Mouse (Mus musculus): Measurements from ENCODE around the gene A430078G23Rik. TPM values are rescaled to one million over a fixed set of nuclear protein-coding genes. Genes with fewer than 3 reads are reported as not detected.
A peak's percentile ranks its signal among the peaks of the same experiment; 100 is the strongest.

A430078G23Rik gene
- polyA plus RNA-seq, 1 experiment from 2014 or later = not detected

- Histone ChIP-seq H3K27ac (no peak within 1 kb of the TSS), H3K9me3 (no peaks in the 10 kb centered on the region), H3K9ac (replicated peaks) (peak within 1 kb of the TSS; percentile 84), H3K4me1 (replicated peaks) (peaks cover 33% of the 10 kb centered on the region), H3K27me3 (no peaks in the 10 kb centered on the region), H3K4me2 (replicated peaks) (peak within 1 kb of the TSS; percentile 87), H3K4me3 (replicated peaks) (peak within 1 kb of the TSS; percentile 75), H3K36me3 (no peaks in the 10 kb centered on the region)
- under 1% methylated on average over 48 of the region's 48 CpGs for WGBS
- peak; percentile 99 for ATAC-seq
Observed at GRCm38 (mm10) chr8:3392771-3393710, 39.8 kb downstream of the A430078G23Rik start, which contains the start of gene Arhgef18. Gene Arhgef18 (plus strand): TSS chr8:3393006.

- Histone ChIP-seq H3K9ac (replicated peaks) (peak overlapping the region; percentile 57), H3K9me3 (no peaks in the 10 kb centered on the region), H3K4me1 (replicated peaks) (peaks cover 33% of the 10 kb centered on the region), H3K27ac (no peak overlapping the region; the same call in 1 of the 2 replicates), H3K27me3 (no peaks in the 10 kb centered on the region), H3K36me3 (no peaks in the 10 kb centered on the region), H3K4me2 (replicated peaks) (peak overlapping the region; percentile 87), H3K4me3 (replicated peaks) (peak overlapping the region; percentile 16; the same call in 1 of the 2 replicates)
- 7% methylated on average over 6 of the region's 6 CpGs for whole genome bisulfite sequencing
- ATAC-seq = no peak
Observed at GRCm38 (mm10) chr8:3394600-3394999, 41.4 kb downstream of the A430078G23Rik start.

DNA sequence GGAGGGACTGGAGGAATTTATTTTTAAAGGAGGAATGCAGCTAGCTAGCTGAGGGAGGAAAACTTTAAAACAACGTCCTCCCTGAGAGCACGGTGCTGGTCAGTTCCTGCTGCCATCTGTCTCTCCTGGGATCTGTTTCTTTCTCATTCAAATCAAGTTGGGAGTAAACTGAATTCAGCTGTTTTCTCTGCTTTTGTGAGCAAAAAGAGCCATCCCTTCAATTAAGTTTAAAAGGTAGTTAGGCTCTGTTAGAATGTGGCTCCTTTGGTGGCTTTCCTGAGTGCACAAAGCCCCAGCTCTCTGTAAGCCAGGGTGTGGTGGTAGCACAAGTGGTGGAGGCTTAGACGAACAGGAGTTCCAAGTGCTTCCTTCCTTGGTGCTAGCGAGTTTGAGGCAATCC, 42.0 kb downstream of the A430078G23Rik start:
- Histone ChIP-seq H3K4me2 (replicated peaks) (peak overlapping the region; percentile 87), H3K9me3 (no peaks in the 10 kb centered on the region), H3K27ac (peak overlapping the region; percentile 19; the same call in 1 of the 2 replicates), H3K27me3 (no peaks in the 10 kb centered on the region), H3K36me3 (0 out of 2 replicates have a peak, but pooled peaks cover under 1% of the 10 kb centered on the region), H3K4me1 (replicated peaks) (peaks cover 33% of the 10 kb centered on the region), H3K9ac (replicated peaks) (peak overlapping the region; percentile 5; the same call in 1 of the 2 replicates), H3K4me3 (replicated peaks) (peak overlapping the region; percentile 16)
- no peak for ATAC-seq
- 14% methylated on average over 4 of the region's 4 CpGs for WGBS

DNA sequence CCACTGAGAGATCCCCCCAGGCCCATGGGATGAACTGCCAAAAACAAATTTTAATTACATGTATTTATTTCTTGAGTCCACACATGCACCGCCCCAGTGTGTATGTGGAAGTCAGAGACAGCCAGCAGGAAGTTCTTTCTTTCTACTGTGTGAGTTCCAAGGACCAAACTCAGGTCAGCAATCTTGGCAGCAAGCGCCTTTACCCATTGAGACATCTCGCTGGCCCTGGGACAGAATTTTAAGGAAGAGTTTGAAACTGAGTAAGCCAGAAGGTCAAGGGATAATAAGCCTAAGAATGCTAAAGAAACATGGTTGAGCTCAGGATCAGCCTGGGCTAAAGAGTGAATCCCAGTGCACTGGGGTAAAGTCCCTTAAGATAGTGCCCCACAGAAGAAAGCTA, 44.4 kb downstream of the A430078G23Rik start:
- Histone ChIP-seq H3K9me3 (no peaks in the 10 kb centered on the region), H3K4me3 (replicated peaks) (no peak overlapping the region), H3K9ac (replicated peaks) (no peak overlapping the region), H3K27ac (no peak overlapping the region), H3K27me3 (no peaks in the 10 kb centered on the region), H3K36me3 (0 out of 2 replicates have a peak, but pooled peaks cover 7% of the 10 kb centered on the region), H3K4me2 (replicated peaks) (no peak overlapping the region), H3K4me1 (replicated peaks) (peaks cover 28% of the 10 kb centered on the region)
- WGBS = 92% methylated on average over 3 of the region's 3 CpGs
- no peak for ATAC-seq

DNA sequence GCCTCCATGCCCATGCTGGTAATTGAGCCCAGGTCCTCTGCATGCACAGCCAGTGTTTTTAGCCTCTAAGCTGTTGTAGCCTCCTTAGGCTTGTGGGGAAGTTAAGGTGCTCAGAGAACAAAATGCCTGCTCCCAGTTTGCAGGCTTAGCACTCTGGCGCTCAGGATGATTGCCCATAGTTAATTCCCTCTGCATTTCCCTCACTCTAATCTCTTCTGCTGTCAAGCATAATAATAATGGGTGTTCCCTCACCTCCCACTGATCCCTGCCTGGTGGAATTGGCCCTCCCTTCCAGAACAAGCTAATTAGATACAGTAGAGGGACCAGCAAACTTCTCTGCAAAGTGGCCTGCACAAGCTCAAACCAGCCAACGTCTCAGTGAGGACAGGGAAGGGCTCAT, 47.3 kb downstream of the A430078G23Rik start:
- Histone ChIP-seq H3K9ac (replicated peaks) (no peak overlapping the region), H3K9me3 (no peaks in the 10 kb centered on the region), H3K4me3 (replicated peaks) (no peak overlapping the region), H3K4me2 (replicated peaks) (no peak overlapping the region), H3K27me3 (no peaks in the 10 kb centered on the region), H3K4me1 (replicated peaks) (peaks cover 5% of the 10 kb centered on the region), H3K27ac (no peak overlapping the region), H3K36me3 (0 out of 2 replicates have a peak, but pooled peaks cover 7% of the 10 kb centered on the region)
- WGBS = 26% methylated on average over 2 of the region's 2 CpGs
- ATAC-seq = 0 out of 2 replicates have a peak, but pooled peaks have one; percentile 17

GRCm38 (mm10) chr8:3407417-3407816, 54.2 kb downstream of the A430078G23Rik start:
- WGBS = 94% methylated on average over 3 of the region's 3 CpGs
- no peak for ATAC-seq
- H3K4me2 ChIP-seq (replicated peaks) = no peak overlapping the region

GRCm38 (mm10) chr8:3411085-3411484, 57.9 kb downstream of the A430078G23Rik start:
- H3K27ac ChIP-seq = no peak overlapping the region
- no peak overlapping the region for H3K4me2 ChIP-seq (replicated peaks)
- H3K9me3 ChIP-seq = no peaks in the 10 kb centered on the region
- ATAC-seq = no peak
- no peak overlapping the region for H3K4me3 ChIP-seq (replicated peaks)
- 0 out of 2 replicates have a peak, but pooled peaks cover 4% of the 10 kb centered on the region for H3K36me3 ChIP-seq
- 71% methylated on average over 2 of the region's 2 CpGs for WGBS
- H3K4me1 ChIP-seq (replicated peaks) = peaks cover 28% of the 10 kb centered on the region
- H3K9ac ChIP-seq (replicated peaks) = no peak overlapping the region
- H3K27me3 ChIP-seq = no peaks in the 10 kb centered on the region

More at GRCm38 (mm10) chr8:3407417-3407816, 54.2 kb downstream of the A430078G23Rik start:
- no peak overlapping the region for H3K27ac ChIP-seq
- H3K27me3 ChIP-seq = no peaks in the 10 kb centered on the region
- H3K9me3 ChIP-seq = no peaks in the 10 kb centered on the region
- H3K36me3 ChIP-seq = 0 out of 2 replicates have a peak, but pooled peaks cover 5% of the 10 kb centered on the region
- no peak overlapping the region for H3K4me3 ChIP-seq (replicated peaks)
- H3K4me1 ChIP-seq (replicated peaks) = no peaks in the 10 kb centered on the region
- H3K9ac ChIP-seq (replicated peaks) = no peak overlapping the region

- H3K9ac ChIP-seq (replicated peaks) = no peak overlapping the region
- H3K27ac ChIP-seq = no peak overlapping the region
- no peaks in the 10 kb centered on the region for H3K9me3 ChIP-seq
- H3K36me3 ChIP-seq = no peaks in the 10 kb centered on the region
- ATAC-seq = no peak
- H3K27me3 ChIP-seq = no peaks in the 10 kb centered on the region
- H3K4me1 ChIP-seq (replicated peaks) = peaks cover 36% of the 10 kb centered on the region
- H3K4me3 ChIP-seq (replicated peaks) = no peak overlapping the region
- WGBS = 92% methylated on average over 7 of the region's 7 CpGs
- H3K4me2 ChIP-seq (replicated peaks) = no peak overlapping the region
Observed at GRCm38 (mm10) chr8:3411901-3412301, 58.7 kb downstream of the A430078G23Rik start.

DNA sequence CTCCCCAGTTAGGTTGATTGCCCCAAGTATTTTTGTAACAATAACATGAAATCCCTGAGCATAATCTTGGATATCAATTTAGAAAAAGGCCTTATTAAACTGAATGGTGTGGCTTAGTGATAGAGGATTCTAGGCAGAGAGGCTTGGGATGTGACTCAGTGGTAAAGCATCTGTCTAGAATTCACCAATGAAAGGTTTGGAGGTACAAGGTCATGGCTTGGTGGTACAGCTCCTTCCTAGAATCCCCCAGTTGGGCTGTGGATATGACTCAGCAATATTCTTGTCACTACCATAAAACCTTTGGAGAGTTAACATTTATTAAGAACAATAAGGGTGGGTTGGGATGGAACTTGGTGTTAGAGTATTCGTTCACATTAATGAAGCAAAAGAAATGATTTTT, 59.6 kb downstream of the A430078G23Rik start:
- no peak overlapping the region for H3K4me3 ChIP-seq (replicated peaks)
- WGBS = 96% methylated on average over 1 of the region's 1 CpGs
- no peaks in the 10 kb centered on the region for H3K9me3 ChIP-seq
- no peak overlapping the region for H3K9ac ChIP-seq (replicated peaks)
- H3K36me3 ChIP-seq = no peaks in the 10 kb centered on the region
- H3K4me2 ChIP-seq (replicated peaks) = no peak overlapping the region
- H3K4me1 ChIP-seq (replicated peaks) = peaks cover 45% of the 10 kb centered on the region
- no peak overlapping the region for H3K27ac ChIP-seq
- ATAC-seq = no peak
- no peaks in the 10 kb centered on the region for H3K27me3 ChIP-seq

GRCm38 (mm10) chr8:3414639-3415190, 61.5 kb downstream of the A430078G23Rik start:
- peak; percentile 50; the same call in 1 of the 2 replicates for ATAC-seq
- no peak overlapping the region for H3K4me3 ChIP-seq (replicated peaks)
- no peak overlapping the region for H3K9ac ChIP-seq (replicated peaks)
- no peak overlapping the region for H3K4me2 ChIP-seq (replicated peaks)
- H3K27ac ChIP-seq = no peak overlapping the region; the same call in 1 of the 2 replicates
- peaks cover 51% of the 10 kb centered on the region for H3K4me1 ChIP-seq (replicated peaks)
- H3K9me3 ChIP-seq = no peaks in the 10 kb centered on the region
- no peaks in the 10 kb centered on the region for H3K36me3 ChIP-seq
- H3K27me3 ChIP-seq = no peaks in the 10 kb centered on the region
- 35% methylated on average over 6 of the region's 6 CpGs for WGBS

DNA sequence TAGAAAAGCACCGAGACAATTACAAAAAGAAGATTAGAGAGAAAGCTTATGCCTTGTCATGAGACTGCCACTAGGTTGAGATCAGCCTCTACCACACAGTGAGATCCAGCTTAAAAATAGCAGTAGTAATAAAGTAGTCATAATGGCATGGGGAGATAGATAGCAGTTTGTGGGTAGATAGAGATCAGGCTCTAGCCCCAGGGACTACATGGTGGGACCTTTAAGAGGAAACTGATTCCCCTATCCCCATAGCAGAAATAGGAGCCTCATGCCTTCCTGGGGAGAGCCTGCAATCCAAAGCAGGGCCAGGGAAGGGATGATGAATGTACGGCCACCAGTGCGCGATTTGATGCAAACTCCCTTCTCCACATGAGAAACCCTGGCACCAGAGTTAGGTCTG, 62.0 kb downstream of the A430078G23Rik start:
- H3K9me3 ChIP-seq = no peaks in the 10 kb centered on the region
- WGBS = 60% methylated on average over 4 of the region's 4 CpGs
- H3K4me1 ChIP-seq (replicated peaks) = peaks cover 51% of the 10 kb centered on the region
- no peak for ATAC-seq
- H3K27me3 ChIP-seq = no peaks in the 10 kb centered on the region
- H3K9ac ChIP-seq (replicated peaks) = no peak overlapping the region
- no peak overlapping the region for H3K4me3 ChIP-seq (replicated peaks)
- H3K27ac ChIP-seq = no peak overlapping the region; the same call in 1 of the 2 replicates
- no peak overlapping the region for H3K4me2 ChIP-seq (replicated peaks)
- no peaks in the 10 kb centered on the region for H3K36me3 ChIP-seq

- Histone ChIP-seq H3K27ac (no peak overlapping the region), H3K9me3 (no peaks in the 10 kb centered on the region), H3K4me1 (replicated peaks) (peaks cover 51% of the 10 kb centered on the region), H3K27me3 (no peaks in the 10 kb centered on the region), H3K36me3 (no peaks in the 10 kb centered on the region), H3K4me3 (replicated peaks) (no peak overlapping the region), H3K9ac (replicated peaks) (no peak overlapping the region), H3K4me2 (replicated peaks) (no peak overlapping the region)
- no peak for ATAC-seq
- 88% methylated on average over 6 of the region's 6 CpGs for WGBS
Observed at GRCm38 (mm10) chr8:3415661-3416060, 62.4 kb downstream of the A430078G23Rik start.

Data from midbrain, embryonic 13.5 days (tissue).